Mouse (Mus musculus) C2C12 (cell line): Measurements from ENCODE around the gene Tbc1d20. TPM values are rescaled to one million over a fixed set of nuclear protein-coding genes. Genes with fewer than 3 reads are reported as not detected.
"Not testable (repeated sequence)": the region's sequence is repeated elsewhere in the genome, so short reads cannot be mapped to it uniquely, and the experiment has no call there.

Experiments
- H3K27me3 ChIP-seq: one replicate; pipeline ENCODE4 v1.6.1; 2011; ENCODE audit not compliant: control insufficient read depth, insufficient read depth, insufficient read length
- H3K36me3 ChIP-seq: one replicate; pipeline ENCODE4 v1.6.1; 2011; ENCODE audit not compliant: control insufficient read depth, insufficient read depth
- H3K4me3 ChIP-seq: one replicate; pipeline ENCODE4 v1.5.1; 2011; ENCODE audit warnings: mild to moderate bottlenecking, control low read depth; ENCODE audit not compliant: poor library complexity, insufficient read depth, severe bottlenecking
- H3K79me2 ChIP-seq: one replicate; pipeline ENCODE4 v1.6.1; 2011; ENCODE audit not compliant: control insufficient read depth, insufficient read depth
- H3K79me3 ChIP-seq: one replicate; pipeline ENCODE4 v1.6.1; 2011; ENCODE audit warnings: low read depth, control low read depth
- H3ac ChIP-seq: one replicate; pipeline ENCODE3; 2011; ENCODE audit warnings: low read depth; ENCODE audit not compliant: control insufficient read depth, insufficient read length
- CEBPB ChIP-seq: IDR thresholded peaks from one replicate; pipeline ENCODE4 v1.6.1; 2011; ENCODE audit warnings: low read depth, mild to moderate bottlenecking, control low read depth, moderate library complexity
- CTCF ChIP-seq: IDR thresholded peaks from one replicate; pipeline ENCODE4 v1.5.1; 2011; ENCODE audit not compliant: control insufficient read depth, insufficient read depth, insufficient read length
- FOSL1 ChIP-seq: IDR thresholded peaks from one replicate; pipeline ENCODE4 v1.8.0; 2011; ENCODE audit warnings: mild to moderate bottlenecking, low read length; ENCODE audit not compliant: poor library complexity, insufficient read depth, severe bottlenecking
- MAX ChIP-seq: IDR thresholded peaks from one replicate; pipeline ENCODE4 v1.6.1; 2011; ENCODE audit warnings: mild to moderate bottlenecking, control low read depth
- MYOD1 ChIP-seq: IDR thresholded peaks from one replicate; pipeline ENCODE4 v1.6.1; 2011; ENCODE audit warnings: low read depth; ENCODE audit not compliant: control insufficient read depth, insufficient read length
- MYOG ChIP-seq: IDR thresholded peaks from one replicate; pipeline ENCODE4 v1.6.1; 2011; ENCODE audit not compliant: control insufficient read depth, insufficient read length; ENCODE audit errors: extremely low read depth
- USF1 ChIP-seq: IDR thresholded peaks from one replicate; pipeline ENCODE4 v1.6.1; 2011; ENCODE audit warnings: low read depth, mild to moderate bottlenecking, control low read depth, moderate library complexity
- polyA plus RNA-seq: library from polyadenylated mRNA; unstranded; fragments of >200 nt; fragmentation: generic; extraction: Trizol; gene quantifications from one replicate; pipeline ENCODE4 v1.2.1, GENCODE M21; 2012; ENCODE audit warnings: missing spikeins

Gene Tbc1d20
- polyA plus RNA-seq, 1 experiment, result 32.7 TPM

DNA sequence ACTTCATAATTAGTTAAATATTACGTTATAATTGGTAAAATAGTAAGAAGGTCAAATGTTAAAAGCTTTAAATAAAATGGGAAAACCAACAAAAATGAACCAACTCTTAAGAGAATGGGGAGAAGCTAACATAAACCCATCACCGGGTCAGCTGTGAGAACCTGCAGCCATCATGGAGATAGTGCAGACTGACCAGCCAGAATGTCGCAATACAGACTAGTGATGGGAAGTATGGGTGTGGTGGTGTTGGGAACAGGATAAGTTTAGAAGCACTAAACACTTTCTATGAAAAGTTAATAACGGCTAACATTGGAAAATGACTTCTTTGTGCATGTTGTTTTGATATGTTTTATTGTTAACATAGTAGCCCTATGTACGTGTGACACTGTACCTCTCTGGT lies 6.1 kb upstream of the Tbc1d20 start:
- Histone ChIP-seq H3K27me3 (no peaks in the 10 kb centered on the region), H3K79me2 (no peaks in the 10 kb centered on the region), H3ac (no peak overlapping the region), H3K4me3 (no peak overlapping the region), H3K36me3 (peaks cover 48% of the 10 kb centered on the region), H3K79me3 (no peaks in the 10 kb centered on the region)
- TF ChIP-seq MYOG (no peak), CEBPB (peak; percentile 51), MAX (no peak)

DNA sequence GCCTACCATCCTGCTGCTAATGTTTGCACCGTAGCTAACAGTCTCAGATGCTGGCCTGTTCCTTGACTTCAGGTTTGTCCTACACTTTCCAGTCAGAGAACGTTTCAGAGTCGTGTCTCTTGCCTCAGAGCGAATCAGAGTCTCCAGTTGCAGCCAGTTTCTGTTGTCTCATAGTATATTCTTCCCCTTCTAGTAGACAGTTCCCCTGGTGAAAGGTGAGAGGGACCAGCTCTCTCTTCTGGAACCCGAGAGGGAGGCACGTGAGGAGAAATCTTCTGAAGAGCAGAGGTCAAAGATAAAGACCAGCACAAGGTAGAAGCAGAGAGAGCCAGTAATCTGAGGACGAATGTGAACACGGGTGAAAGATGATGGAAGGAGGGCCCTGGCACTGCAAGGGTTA lies 5.6 kb upstream of the Tbc1d20 start:
- H3K27me3 ChIP-seq, result no peaks in the 10 kb centered on the region

DNA sequence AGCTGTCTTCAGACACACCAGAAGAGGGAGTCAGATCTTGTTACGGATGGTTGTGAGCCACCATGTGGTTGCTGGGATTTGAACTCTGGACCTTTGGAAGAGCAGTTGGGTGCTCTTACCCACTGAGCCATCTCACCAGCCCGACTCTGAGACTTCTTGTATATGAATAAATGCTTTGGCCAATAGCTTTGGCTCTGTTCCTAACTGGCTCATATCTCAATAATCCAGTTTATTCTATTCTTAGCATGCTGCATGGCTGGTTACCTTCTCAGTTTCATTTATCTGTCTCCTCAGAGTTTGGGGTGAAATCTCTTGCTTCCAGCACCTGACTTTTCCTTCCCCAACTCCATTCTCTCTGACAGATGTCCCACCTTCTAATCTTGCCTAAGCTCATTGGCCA lies 4.0 kb upstream of the Tbc1d20 start:
- H3K36me3 ChIP-seq, result peaks cover 28% of the 10 kb centered on the region
- H3K27me3 ChIP-seq, H3K4me3 ChIP-seq: not testable (repeated sequence)

More for the DNA sequence above, 5.6 kb upstream of the Tbc1d20 start:
- H3K79me2 ChIP-seq, result no peaks in the 10 kb centered on the region
- no peak for TF ChIP-seq USF1
- no peak for TF ChIP-seq FOSL1
- no peak overlapping the region for H3K4me3 ChIP-seq
- H3ac ChIP-seq, result no peak overlapping the region
- peaks cover 44% of the 10 kb centered on the region for H3K36me3 ChIP-seq
- no peaks in the 10 kb centered on the region for H3K79me3 ChIP-seq

DNA sequence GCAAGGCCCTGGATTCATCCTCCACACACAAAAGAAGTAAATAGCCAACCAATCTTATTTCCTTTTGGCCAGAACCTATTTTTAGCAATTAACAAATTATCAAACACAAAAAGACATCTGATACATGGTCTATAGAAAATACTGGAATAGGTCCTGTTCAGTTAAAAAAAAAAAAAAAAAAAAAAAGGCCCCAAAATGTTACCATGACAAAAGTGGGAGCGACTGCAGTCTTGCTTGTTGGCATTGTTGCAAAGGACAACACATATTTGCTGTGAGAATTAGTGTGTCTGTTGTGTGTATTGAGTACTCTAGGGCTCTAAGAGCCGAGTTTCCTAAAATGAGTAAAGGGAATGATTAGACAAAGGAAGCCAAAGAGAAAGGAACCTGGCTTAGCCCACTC lies 1.2 kb upstream of the Tbc1d20 start:
- Histone ChIP-seq H3K79me3 (peaks cover 32% of the 10 kb centered on the region), H3K36me3 (peaks cover 6% of the 10 kb centered on the region), H3K27me3 (no peaks in the 10 kb centered on the region), H3K79me2 (peaks cover 37% of the 10 kb centered on the region), H3ac (no peak overlapping the region), H3K4me3 (no peak overlapping the region)
- TF ChIP-seq CTCF (no peak), USF1 (no peak), MAX (no peak), MYOD1 (no peak), FOSL1 (no peak), MYOG (no peak), CEBPB (no peak)

More for the DNA sequence above, 4.0 kb upstream of the Tbc1d20 start:
- H3K79me2 ChIP-seq, H3ac ChIP-seq, H3K79me3 ChIP-seq: not testable (repeated sequence)

DNA sequence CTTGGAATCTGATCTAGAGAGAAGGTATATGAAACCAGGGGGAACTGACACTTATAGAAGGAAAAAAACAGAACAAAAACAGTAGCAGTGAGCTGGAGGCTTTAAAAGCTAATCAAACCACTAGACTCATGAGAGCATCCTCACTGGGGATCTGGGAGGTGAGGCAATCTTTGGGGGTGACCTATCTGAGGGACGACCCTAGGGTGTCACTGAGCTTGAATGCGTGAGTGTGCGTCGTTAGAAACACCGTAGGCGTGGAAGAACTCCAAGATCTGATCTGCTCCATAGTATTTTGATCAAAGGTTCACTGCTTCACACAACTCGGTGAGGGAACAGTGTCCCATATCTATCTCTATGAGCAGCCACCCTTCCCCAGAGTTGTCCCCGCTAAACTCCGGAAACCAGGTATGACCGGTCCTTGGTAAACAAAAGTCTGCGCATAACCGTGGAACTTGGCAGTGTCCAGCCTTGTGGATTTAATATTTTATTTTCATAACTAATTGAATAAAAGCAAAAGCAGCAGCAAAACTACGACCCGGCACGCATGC lies 375 bp upstream of the Tbc1d20 start:
- Histone ChIP-seq H3K79me2 (peaks cover 45% of the 10 kb centered on the region), H3K79me3 (peaks cover 38% of the 10 kb centered on the region), H3K36me3 (peaks cover 2% of the 10 kb centered on the region), H3ac (peak overlapping the region; percentile 57), H3K27me3 (no peaks in the 10 kb centered on the region), H3K4me3 (peak overlapping the region; percentile 69)
- TF ChIP-seq MYOD1 (no peak), MAX (no peak), CEBPB (no peak), USF1 (no peak), FOSL1 (no peak), CTCF (no peak), MYOG (no peak)

DNA sequence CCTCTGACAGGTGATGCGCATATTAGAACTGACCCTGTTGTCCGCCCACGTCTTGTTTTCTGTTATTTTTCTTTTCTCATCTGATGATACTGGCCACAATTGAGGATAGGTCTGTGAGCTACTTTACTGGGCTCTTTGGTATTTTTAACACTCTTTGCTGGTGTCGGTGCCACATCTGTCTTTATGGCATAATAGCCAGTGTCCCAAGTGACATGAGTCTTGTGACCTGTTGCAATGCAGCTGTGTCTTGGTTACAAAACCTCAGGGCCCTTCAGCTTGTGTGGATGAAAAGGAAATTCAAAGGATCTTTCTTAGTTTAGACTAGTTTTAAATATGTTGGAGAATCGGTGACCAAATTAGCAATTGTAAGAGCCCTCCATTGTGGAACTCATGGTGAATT lies 913 bp downstream of the Tbc1d20 start:
- Histone ChIP-seq H3K79me3 (peaks cover 45% of the 10 kb centered on the region), H3K4me3 (peak overlapping the region; percentile 69), H3ac (peak overlapping the region; percentile 93), H3K36me3 (no peaks in the 10 kb centered on the region), H3K79me2 (peaks cover 56% of the 10 kb centered on the region), H3K27me3 (no peaks in the 10 kb centered on the region)
- no peak for TF ChIP-seq FOSL1
- TF ChIP-seq MYOG, result no peak
- no peak for TF ChIP-seq USF1
- TF ChIP-seq MAX, result no peak
- no peak for TF ChIP-seq MYOD1
- TF ChIP-seq CEBPB, result no peak
- TF ChIP-seq CTCF, result no peak

DNA sequence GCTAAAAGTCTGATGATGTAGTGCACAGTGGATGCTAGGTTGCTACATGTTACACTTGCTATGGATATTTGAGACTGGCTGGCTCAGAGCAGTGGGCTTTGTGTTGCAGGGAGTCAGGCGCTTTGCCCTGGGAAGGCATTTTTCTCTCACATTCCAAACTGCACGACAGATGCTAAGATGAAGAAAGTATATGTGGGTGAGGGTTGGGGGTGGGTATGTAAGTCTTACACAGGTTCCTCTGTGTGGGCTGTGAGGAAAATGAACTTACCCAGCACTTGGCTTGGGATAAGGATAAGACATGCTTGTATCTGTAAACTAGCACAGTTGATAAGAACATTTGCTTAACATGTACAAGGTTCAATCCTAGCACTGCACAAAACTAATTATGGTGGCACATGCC lies 9.2 kb downstream of the Tbc1d20 start:
- H3K36me3 ChIP-seq, result peaks cover 59% of the 10 kb centered on the region
- TF ChIP-seq MYOD1 (no peak), CEBPB (no peak), USF1 (no peak), MAX (no peak)
- no peak overlapping the region for H3K4me3 ChIP-seq
- H3K79me3 ChIP-seq, result peaks cover 24% of the 10 kb centered on the region
- no peak overlapping the region for H3ac ChIP-seq
- peaks cover 48% of the 10 kb centered on the region for H3K79me2 ChIP-seq
- no peaks in the 10 kb centered on the region for H3K27me3 ChIP-seq
